Mouse (Mus musculus) stomach, postnatal 0 days (tissue): ENCODE measurements around the gene Ncaph2.

Source experiments
- CTCF ChIP-seq: IDR thresholded peaks from 2 replicates; pipeline ENCODE4 v1.5.1; 2016; ENCODE audit warnings: antibody characterized with exemption, low read depth, mild to moderate bottlenecking, moderate library complexity
- EP300 ChIP-seq: optimal IDR thresholded peaks from 2 replicates; pipeline ENCODE3; 2016; ENCODE audit warnings: antibody characterized with exemption

GRCm38 (mm10) chr15:89309962-89310498, 45.5 kb upstream of the Ncaph2 start:
- TF ChIP-seq CTCF (no peak), EP300 (no peak)
